In the genomic region with DNA sequence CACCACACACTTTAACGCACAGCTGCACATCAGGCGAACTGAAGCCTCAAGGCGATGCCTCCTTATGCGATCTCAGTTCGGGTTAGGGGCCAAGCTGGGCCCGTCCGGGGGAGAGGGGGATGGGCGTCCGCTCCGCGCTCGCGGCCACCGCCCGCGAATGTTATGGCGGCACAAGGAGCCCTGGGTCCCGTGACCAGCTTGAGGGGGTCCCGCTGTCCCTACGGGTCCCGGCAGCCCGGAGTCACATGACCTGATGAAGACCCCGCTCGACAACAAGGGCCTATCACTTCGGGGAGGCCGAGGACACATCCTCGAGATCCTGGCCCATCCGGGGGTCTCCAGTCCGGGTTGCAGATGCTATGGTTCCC, we compare ENCODE assay signal across 8 mouse cellular contexts. TPM values are rescaled to one million over a fixed set of nuclear protein-coding genes. Genes with fewer than 3 reads are reported as not detected.
A peak's percentile ranks its signal among the peaks of the same experiment; 100 is the strongest.
DNase-seq lines count a peak whose midpoint lies in the region; ATAC-seq lines count a peak whose summit lies in the region.

No protein-coding gene starts in this region.

- peak overlapping the region; percentile 97 for H3K4me2 ChIP-seq in liver, embryonic 13.5 days
- peak overlapping the region; percentile 81 for H3K4me2 ChIP-seq in neural tube, embryonic 14.5 days (ENCODE audit: low read depth, low read length)

- under 1% methylated on average over 29 of the region's 29 CpGs for WGBS in liver, embryonic 13.5 days (ENCODE audit: insufficient replicate concordance)
- WGBS in neural tube, embryonic 14.5 days, result 0% methylated on average over 28 of the region's 29 CpGs

- H3K9me3 ChIP-seq in liver, embryonic 13.5 days (replicated peaks), result no peaks in the 10 kb centered on the region
- H3K9me3 ChIP-seq in neural tube, embryonic 14.5 days (ENCODE audit: control insufficient read depth, low read length), result no peaks in the 10 kb centered on the region

- H3K4me3 ChIP-seq in liver, embryonic 13.5 days (replicated peaks), result peak overlapping the region; percentile 74
- H3K4me3 ChIP-seq in neural tube, embryonic 14.5 days (ENCODE audit: low read depth, low read length), result peak overlapping the region; percentile 67

- DNase-seq in gastrocnemius, postnatal 10 days, result peak; percentile 54
- DNase-seq in gastrocnemius, adult 18-20 months (ENCODE audit: low spot score), result no peak
- DNase-seq in urinary bladder, postnatal 10 days (ENCODE audit: low spot score), result peak; percentile 20
- no peak for DNase-seq in urinary bladder, adult 2 months (ENCODE audit: low spot score)
- peak; percentile 61 for DNase-seq in heart, postnatal 4 days
- no peak for DNase-seq in liver, embryonic 13.5 days
- DNase-seq in frontal cortex, adult 2 months (ENCODE audit: extremely low spot score in 1 of 2, low spot score in 1 of 2), result no peak

- peaks cover 19% of the 10 kb centered on the region for H3K36me3 ChIP-seq in liver, embryonic 13.5 days
- peaks cover 3% of the 10 kb centered on the region; the same call in 1 of the 2 replicates for H3K36me3 ChIP-seq in neural tube, embryonic 14.5 days (ENCODE audit: control insufficient read depth, insufficient read depth, low read length)

- peaks cover 24% of the 10 kb centered on the region for H3K4me1 ChIP-seq in liver, embryonic 13.5 days (replicated peaks)
- H3K4me1 ChIP-seq in neural tube, embryonic 14.5 days (ENCODE audit: control insufficient read depth, insufficient read depth, low read length), result 0 out of 2 replicates have a peak, but pooled peaks cover 7% of the 10 kb centered on the region

- H3K27ac ChIP-seq in liver, embryonic 13.5 days, result no peak overlapping the region
- H3K27ac ChIP-seq in neural tube, embryonic 14.5 days (ENCODE audit: low read depth, low read length), result peak overlapping the region; percentile 44; the same call in 1 of the 2 replicates

- peak; percentile 51 for ATAC-seq in liver, embryonic 13.5 days (ENCODE audit: low read depth)
- peak; percentile 86 for ATAC-seq in neural tube, embryonic 14.5 days (ENCODE audit: low read depth)

- no peaks in the 10 kb centered on the region for H3K27me3 ChIP-seq in liver, embryonic 13.5 days
- no peaks in the 10 kb centered on the region for H3K27me3 ChIP-seq in neural tube, embryonic 14.5 days (ENCODE audit: control insufficient read depth, insufficient read depth, low read length)

- peak overlapping the region; percentile 79 for H3K9ac ChIP-seq in liver, embryonic 13.5 days
- peak overlapping the region; percentile 65 for H3K9ac ChIP-seq in neural tube, embryonic 14.5 days (replicated peaks; ENCODE audit: low read depth, low read length)

RNA-seq across cellular contexts. Expression of a gene that starts 0.9 kb away (rescaled TPM):
- total RNA-seq in gastrocnemius, postnatal 10 days (2021), result 100 to 1,000 TPM; 145 to 162 TPM
- 100 to 1,000 TPM; 121 to 124 TPM for total RNA-seq in gastrocnemius, adult 18-20 months (2021)
- polyA plus RNA-seq in urinary bladder, adult 2 months (2012; rRNA removed), result 265 and 306 TPM in 2 replicates
- 100 to 1,000 TPM; 206 to 217 TPM for total RNA-seq in heart, postnatal 4 days (2021)
- polyA plus RNA-seq in liver, embryonic 13.5 days (2015; fragmentation: Nextera tagmentation; extraction: Ambion mirVana), result 125 and 152 TPM in 2 replicates
- polyA plus RNA-seq in neural tube, embryonic 14.5 days (2014; fragmentation: Nextera tagmentation; extraction: Ambion mirVana), result 133 and 173 TPM in 2 replicates
- polyA plus RNA-seq in frontal cortex, adult 2 months (2012; rRNA removed), result 141 and 143 TPM in 2 replicates

RNA-seq across cellular contexts. Expression of a gene that starts 57.3 kb away (rescaled TPM):
- total RNA-seq in gastrocnemius, postnatal 10 days (2021), result 10 to 100 TPM; 32.2 to 37.2 TPM
- total RNA-seq in gastrocnemius, adult 18-20 months (2021), result 10 to 100 TPM; 47.3 to 51.5 TPM
- polyA plus RNA-seq in urinary bladder, adult 2 months (2012; rRNA removed), result 52.8 and 61.5 TPM in 2 replicates
- total RNA-seq in heart, postnatal 4 days (2021), result 10 to 100 TPM; 54.7 to 57.2 TPM
- polyA plus RNA-seq in liver, embryonic 13.5 days (2015; fragmentation: Nextera tagmentation; extraction: Ambion mirVana), result 21.6 and 25.1 TPM in 2 replicates
- polyA plus RNA-seq in neural tube, embryonic 14.5 days (2014; fragmentation: Nextera tagmentation; extraction: Ambion mirVana), result 11.8 and 15.0 TPM in 2 replicates
- 14.7 and 17.3 TPM in 2 replicates for polyA plus RNA-seq in frontal cortex, adult 2 months (2012; rRNA removed)

Comparison
In these comparisons a context has a peak if more than half of its experiments do, and no peak if none do; other contexts are left out.
1. DNase-seq: peak in gastrocnemius, postnatal 10 days (single experiment), urinary bladder, postnatal 10 days (single experiment) and heart, postnatal 4 days (single experiment); none in gastrocnemius, adult 18-20 months (single experiment), urinary bladder, adult 2 months (single experiment), liver, embryonic 13.5 days (single experiment) and frontal cortex, adult 2 months (0 of 2).